Mouse (Mus musculus): ENCODE measurements around the gene Tenm2.

Tenm2 gene

GRCm38 (mm10) chr11:36219586-36219985, 1016.2 kb downstream of the Tenm2 start:
- no peak for DNase-seq (ENCODE audit: low read depth, low spot score)

GRCm38 (mm10) chr11:36214589-36214988, 1021.2 kb downstream of the Tenm2 start:
- no peak for DNase-seq (ENCODE audit: low read depth, low spot score)

- peak; percentile 6 for DNase-seq (ENCODE audit: low read depth, low spot score)
These were observed 1031.4 kb downstream of the Tenm2 start for GRCm38 (mm10) chr11:36204381-36204780.

GRCm38 (mm10) chr11:36203896-36204295, 1031.9 kb downstream of the Tenm2 start:
- DNase-seq (ENCODE audit: low read depth, low spot score): no peak

GRCm38 (mm10) chr11:36194348-36194747, 1041.4 kb downstream of the Tenm2 start:
- DNase-seq (ENCODE audit: low read depth, low spot score): no peak

- no peak for DNase-seq (ENCODE audit: low read depth, low spot score)
These were observed 1059.7 kb downstream of the Tenm2 start for GRCm38 (mm10) chr11:36176106-36176505.

GRCm38 (mm10) chr11:36173076-36173690, 1062.6 kb downstream of the Tenm2 start:
- peak; percentile 24 for DNase-seq (ENCODE audit: low read depth, low spot score)

GRCm38 (mm10) chr11:36172520-36172919, 1063.2 kb downstream of the Tenm2 start:
- peak; percentile 62 for DNase-seq (ENCODE audit: low read depth, low spot score)

- DNase-seq (ENCODE audit: low read depth, low spot score): no peak
These were observed 1063.8 kb downstream of the Tenm2 start for GRCm38 (mm10) chr11:36171991-36172390.

- no peak for DNase-seq (ENCODE audit: low read depth, low spot score)
These were observed 1064.5 kb downstream of the Tenm2 start for GRCm38 (mm10) chr11:36171221-36171620.

GRCm38 (mm10) chr11:36169738-36170137, 1066.0 kb downstream of the Tenm2 start:
- no peak for DNase-seq (ENCODE audit: low read depth, low spot score)

GRCm38 (mm10) chr11:36168921-36169537, 1066.7 kb downstream of the Tenm2 start:
- DNase-seq (ENCODE audit: low read depth, low spot score): no peak

- no peak for DNase-seq (ENCODE audit: low read depth, low spot score)
These were observed 1067.9 kb downstream of the Tenm2 start for GRCm38 (mm10) chr11:36167766-36168318.

GRCm38 (mm10) chr11:36163580-36163979, 1072.2 kb downstream of the Tenm2 start:
- DNase-seq (ENCODE audit: low read depth, low spot score): no peak

GRCm38 (mm10) chr11:36161765-36162321, 1073.9 kb downstream of the Tenm2 start:
- DNase-seq (ENCODE audit: low read depth, low spot score): no peak

- DNase-seq (ENCODE audit: low read depth, low spot score): no peak
These were observed 1082.3 kb downstream of the Tenm2 start for GRCm38 (mm10) chr11:36153450-36153849.

GRCm38 (mm10) chr11:36153011-36153410, 1082.8 kb downstream of the Tenm2 start:
- DNase-seq (ENCODE audit: low read depth, low spot score): no peak

GRCm38 (mm10) chr11:36152226-36152625, 1083.5 kb downstream of the Tenm2 start:
- DNase-seq (ENCODE audit: low read depth, low spot score): peak; percentile 28

GRCm38 (mm10) chr11:36149092-36149491, 1086.7 kb downstream of the Tenm2 start:
- DNase-seq (ENCODE audit: low read depth, low spot score): no peak

- peak; percentile 22 for DNase-seq (ENCODE audit: low read depth, low spot score)
These were observed 1090.7 kb downstream of the Tenm2 start for GRCm38 (mm10) chr11:36145057-36145456.

- no peak for DNase-seq (ENCODE audit: low read depth, low spot score)
These were observed 1095.4 kb downstream of the Tenm2 start for GRCm38 (mm10) chr11:36140411-36140810.

GRCm38 (mm10) chr11:36139521-36139920, 1096.2 kb downstream of the Tenm2 start:
- DNase-seq (ENCODE audit: low read depth, low spot score): no peak

- no peak for DNase-seq (ENCODE audit: low read depth, low spot score)
These were observed 1097.9 kb downstream of the Tenm2 start for GRCm38 (mm10) chr11:36137840-36138239.

All from ZHBTc4 (cell line).